Mouse (Mus musculus) lung, postnatal 0 days (tissue): ENCODE data around the gene Lcn2.

Experiments used
- CTCF ChIP-seq: IDR thresholded peaks from 2 replicates; pipeline ENCODE4 v1.5.1; 2016; ENCODE audit warnings: antibody characterized with exemption, mild to moderate bottlenecking
- EP300 ChIP-seq: IDR thresholded peaks from 2 replicates; pipeline ENCODE4 v1.6.1; 2016; ENCODE audit warnings: antibody characterized with exemption, mild to moderate bottlenecking, control low read depth

- TF ChIP-seq CTCF (no peak), EP300 (no peak)
Measured at GRCm38 (mm10) chr2:32348311-32348710, 39.7 kb downstream of the Lcn2 start.
